Mouse (Mus musculus): Measurements from ENCODE around the gene Clip2.
"Not testable (repeated sequence)": the region's sequence is repeated elsewhere in the genome, so short reads cannot be mapped to it uniquely, and the experiment has no call there.

Gene Clip2

DNA sequence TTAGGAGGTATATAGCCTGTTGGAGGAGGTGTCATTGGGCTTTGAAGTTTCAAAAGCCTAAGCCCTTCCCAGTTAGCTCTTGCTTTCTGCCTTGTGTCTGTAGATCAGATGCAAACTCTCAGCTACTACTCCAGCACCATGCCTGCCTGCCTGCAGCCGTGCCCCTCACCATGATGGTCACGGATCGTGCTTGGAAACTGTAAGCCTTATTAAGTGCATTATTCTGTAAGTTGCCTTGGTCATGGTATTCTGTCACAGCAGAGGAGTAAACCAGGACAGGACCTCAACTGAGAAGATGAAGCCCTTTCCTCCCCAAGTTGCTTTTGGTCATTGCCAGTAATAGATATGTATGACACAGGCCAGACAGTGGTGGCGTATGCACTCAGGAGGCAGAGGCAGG is 63.6 kb downstream of the Clip2 start:
- DNase-seq (ENCODE audit: low spot score) = no peak

DNA sequence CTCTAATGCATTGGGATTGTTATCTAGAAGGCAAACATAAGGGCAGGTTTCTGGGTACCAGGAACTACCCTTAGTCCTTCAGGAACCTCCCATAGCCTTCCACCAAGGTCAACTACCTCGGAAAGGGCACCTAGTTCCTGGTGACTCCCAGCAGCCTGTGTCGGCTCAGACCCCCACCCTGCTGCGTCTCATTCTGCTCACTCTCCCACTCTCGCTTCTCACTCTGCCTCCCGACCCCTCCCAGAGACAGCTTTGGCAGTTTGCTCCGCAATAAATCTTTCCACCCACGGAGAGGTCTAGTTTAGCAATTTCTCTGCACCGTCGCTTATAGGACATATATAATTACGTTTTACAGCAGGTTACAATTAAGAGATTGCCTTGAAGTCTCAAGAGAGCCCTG is 64.2 kb downstream of the Clip2 start:
- DNase-seq (ENCODE audit: low spot score) = no peak

DNA sequence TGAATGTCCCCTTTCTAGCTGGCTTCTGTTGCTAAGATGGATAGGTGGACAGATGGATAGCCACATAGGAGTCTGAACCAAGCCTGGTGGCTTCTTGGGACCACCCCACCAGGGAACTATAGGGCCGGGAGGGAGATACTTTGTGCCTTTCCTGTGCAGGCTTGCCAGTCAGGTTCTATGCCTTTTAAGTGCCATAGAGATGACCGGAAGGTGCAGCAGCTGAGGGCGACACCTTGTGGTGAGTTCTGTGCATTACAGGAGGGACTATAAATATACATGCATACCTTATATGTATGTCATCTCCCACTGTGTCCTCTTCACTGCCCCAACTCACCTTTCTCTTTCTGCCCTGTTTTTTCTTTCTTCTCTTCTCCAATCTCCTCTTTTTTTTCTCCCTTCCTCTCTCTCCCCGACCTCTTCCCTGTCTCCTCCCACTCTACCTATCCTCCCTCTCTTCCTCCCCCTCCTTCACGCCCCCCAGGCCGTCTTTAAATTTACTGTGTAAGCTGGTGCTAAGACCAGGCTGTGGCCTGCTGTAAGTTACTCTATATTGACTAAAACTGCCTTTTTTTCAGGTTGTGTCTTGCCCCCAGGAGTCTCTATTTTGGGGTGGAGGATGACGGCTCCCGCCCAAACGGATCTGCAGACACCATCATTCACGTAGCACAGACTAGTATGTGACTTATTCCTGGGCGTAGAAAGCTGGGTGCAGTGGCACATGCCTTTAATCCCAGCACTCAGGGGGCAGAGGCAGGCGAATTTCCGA is 66.2 kb downstream of the Clip2 start:
- peak; percentile 75 for DNase-seq (ENCODE audit: low spot score)

DNA sequence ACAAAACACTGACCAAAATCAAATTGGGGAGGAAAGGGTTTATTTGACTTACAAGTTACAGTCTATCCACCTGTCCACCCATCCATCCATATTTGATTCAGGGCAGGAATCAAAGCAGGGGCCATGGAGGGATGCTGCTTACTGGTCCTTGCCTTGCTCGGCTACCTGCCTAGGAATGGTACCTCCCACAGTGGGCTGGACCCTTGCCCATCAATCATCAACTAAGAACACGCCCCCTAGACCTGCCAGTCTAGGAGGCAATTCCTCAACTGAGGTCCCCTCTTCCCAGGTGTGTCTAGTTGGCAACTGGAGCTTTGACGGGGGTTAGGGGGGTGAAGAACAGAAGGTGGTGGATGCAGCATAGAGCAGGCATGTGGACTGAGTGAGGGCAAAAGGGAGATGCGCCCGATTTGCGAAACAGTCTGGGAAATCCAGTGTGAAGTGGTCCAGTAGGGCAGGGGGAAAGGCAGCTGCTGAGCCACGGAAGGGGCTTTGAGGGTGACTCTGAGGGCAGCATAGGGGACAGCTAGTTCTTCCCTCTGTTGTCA is 67.0 kb downstream of the Clip2 start:
- DNase-seq (ENCODE audit: low spot score) = no peak

DNA sequence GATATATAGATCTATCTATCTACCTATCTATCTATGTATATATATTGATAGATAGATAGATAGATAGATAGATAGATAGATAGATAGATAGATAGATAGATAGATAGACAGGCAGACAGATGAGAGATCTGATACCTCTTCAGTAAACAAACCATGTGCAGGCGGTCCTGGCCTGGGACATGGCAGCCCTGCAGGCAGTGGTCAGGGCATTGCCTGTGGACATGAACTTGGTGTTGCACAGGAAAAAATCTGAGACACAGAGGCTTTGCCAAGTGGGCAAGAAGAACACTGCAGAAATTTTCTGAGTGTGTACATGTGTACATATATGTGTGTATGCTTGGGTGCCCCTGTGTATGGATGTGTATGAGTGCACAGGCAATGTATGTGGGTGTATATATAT is 68.9 kb downstream of the Clip2 start:
- no peak for DNase-seq (ENCODE audit: low spot score)

DNA sequence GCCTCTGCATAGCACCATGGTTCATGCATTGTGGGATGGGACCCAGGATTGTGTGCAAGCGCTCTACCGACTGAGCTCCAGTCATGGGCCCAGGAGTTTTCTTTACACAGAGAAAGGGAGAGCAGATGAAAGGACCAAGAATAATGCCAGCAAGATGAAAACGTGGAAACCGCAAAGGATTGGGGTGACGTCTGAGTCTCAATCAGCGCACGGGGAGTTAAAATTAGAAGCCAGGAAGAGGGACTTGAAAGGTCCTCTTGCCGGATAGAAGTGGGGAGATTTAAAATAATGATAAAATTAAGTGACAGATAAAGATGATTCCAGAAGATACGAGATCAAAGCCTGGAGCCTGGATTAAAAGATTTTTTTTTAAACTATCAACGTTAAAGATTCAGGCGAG is 69.9 kb downstream of the Clip2 start:
- DNase-seq (ENCODE audit: low spot score) = no peak

DNA sequence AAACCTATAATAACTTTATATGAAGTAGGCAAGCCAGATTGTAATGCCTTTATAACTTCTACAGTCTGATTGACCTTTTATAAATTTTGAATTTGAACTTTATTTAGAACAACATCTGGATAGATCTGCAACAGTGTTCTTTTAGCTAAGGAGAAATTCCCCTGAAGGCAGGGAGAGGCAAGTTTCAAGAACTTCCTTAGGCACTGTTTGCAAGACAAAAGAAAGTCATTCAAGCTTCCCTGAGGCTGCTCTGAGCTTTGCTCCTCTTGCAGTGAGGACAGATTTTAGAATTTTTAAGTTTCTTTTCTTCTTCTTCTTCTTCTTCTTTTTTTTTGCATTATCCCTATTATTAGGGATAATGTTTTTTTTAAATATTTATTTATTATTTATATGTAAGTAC is 73.3 kb downstream of the Clip2 start:
- DNase-seq (ENCODE audit: low spot score) = not testable (repeated sequence)

DNA sequence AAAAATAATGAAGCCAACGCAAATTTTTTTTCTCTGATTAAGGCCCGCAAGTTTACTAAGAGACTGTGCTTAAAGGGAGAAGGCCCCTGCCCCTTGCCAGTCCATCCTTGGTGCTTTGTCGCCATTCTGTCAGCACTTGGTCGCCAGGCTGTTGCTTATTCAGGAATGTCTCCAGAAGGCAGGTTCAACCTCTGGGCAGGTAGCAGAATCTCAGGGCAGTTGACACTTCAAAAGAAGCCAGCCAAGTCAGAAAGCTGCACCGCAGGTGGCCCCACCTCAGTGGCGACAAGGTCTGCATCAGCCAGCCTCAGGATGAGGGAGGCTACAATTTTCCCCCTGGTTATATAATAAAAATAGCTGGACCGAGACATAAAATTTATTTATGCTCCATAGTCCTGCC is 76.5 kb downstream of the Clip2 start:
- not testable (repeated sequence) for DNase-seq (ENCODE audit: low spot score)

DNA sequence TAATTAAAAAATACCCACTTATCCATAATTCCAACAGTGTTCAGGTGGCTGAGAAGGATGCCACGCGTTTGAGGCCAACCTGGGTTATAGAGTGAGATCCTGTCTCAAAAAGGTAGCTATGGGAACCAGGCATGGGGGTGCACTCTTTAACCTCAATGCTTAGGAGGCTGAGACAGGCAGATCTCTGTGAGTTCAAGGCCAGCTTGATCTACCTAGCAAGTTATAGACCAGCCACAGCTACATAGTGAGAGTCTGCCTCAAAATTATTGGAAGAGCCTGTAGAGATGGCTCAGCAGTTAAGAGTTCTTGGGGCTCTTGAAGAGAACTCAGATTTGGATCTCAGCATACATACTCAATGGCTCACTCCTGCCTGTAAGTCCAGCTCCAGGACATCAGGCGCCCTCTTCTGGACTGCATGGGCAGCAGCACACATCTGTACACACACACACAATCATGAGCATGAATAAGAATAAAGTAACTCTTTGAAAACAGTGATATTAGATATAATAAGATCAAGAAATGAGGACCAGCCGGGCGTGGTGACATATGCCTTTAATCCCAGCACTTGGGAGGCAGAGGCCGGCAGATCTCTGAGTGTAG is 77.1 kb downstream of the Clip2 start:
- DNase-seq (ENCODE audit: low spot score) = no peak

DNA sequence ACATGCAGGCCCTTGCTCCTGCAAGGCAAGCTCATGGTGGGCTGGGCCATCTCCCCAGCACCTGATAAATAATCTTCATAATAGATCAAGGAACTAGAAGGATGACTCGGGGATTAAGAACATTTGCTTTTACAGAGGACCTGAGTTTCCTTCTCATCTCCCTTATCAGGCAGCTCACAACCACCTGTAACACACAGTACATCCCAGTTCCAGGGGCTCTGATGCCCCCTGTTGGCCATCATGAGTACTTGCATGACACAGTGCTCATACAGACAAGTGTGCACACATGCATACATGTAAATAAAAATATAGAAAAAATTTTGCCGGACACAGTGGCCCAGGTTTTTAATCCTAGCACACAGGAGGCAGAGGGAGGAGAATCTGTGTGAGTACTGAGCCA is 78.3 kb downstream of the Clip2 start:
- no peak for DNase-seq (ENCODE audit: low spot score)

DNA sequence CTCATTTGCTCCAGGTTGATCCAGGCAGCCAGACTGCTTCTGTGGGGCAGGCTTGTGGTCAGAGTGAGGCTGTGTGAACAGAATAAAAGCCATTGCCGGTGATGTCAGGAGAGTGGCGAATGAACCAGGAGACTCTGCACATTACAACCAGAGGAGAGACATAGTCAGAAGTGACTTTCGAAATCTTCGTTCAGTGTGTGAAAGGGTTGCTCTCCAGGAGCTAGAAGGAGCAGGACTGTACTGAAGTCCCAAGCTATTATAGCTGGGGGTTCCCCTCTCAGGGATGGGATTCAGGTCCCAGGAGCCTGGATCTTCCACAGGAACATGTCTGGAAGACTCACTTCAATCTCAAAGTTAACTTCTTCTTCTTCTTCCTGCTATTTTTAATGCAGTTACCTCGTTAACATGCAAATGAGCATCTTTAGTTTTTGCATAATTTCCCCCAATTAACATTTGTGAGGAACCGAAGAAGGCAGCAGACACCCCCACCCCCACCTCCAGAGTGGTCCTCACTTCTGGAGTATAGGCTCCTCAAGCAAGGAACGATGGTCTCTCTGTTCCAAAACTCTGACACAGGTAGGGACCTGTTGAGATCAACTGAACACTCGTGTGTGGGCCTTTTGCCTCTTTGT is 81.6 kb downstream of the Clip2 start:
- no peak for DNase-seq (ENCODE audit: low spot score)

DNA sequence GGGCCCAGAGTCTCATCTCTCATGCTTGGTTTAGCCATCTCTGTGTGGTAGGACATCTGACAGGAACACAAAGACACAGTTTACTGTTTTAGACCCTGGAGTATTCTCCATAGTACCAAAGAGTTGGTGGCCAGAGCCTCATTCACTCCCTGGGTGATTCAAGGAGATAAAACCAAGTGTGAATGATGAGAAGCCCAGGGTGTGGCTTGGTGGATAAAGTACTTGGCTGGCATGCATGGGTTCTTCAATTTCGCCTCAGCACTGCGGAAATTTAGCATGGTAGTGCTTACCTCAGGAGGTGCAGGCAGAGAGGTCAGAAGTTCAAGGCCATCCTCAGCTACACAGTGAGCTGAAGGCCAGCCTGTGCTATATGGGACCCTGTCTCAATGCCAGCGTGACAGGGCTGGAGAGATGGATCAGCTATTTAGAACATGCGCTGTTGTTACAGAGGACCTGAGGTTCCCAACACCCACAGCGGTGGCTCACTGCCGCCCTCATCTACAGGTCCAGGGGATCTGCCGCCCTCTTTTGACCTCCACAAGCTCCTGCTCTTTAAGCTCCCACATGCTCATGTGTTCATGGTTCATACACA is 82.6 kb downstream of the Clip2 start:
- DNase-seq (ENCODE audit: low spot score) = no peak

DNA sequence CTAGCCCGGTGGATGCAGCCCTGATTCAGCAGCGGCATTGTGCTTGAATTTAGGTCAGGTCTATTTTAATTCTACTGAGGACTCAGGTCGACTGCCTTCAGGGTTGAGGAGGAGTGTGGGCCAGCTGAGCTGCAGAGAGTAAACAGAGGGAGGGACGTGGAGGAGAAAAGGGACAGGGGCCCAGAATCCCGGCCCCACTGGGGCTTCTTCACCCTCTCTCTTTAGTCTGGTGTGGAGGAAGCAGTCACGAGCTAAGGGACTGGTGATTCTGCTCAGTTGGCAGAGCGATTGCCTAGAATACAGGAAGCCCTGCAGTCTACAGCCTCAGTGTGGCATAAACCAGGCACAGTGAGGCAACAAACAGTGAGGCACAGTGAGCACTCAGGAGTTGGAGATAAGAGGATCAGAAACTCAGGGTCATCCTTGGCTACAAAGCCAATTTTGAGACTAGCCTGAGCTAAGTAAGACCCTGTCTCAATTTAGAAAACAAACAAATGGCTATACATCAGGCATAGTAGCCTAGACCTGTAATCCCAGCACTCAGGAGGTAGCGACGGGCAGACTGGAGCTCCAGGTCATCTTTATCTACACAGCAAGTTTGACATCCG is 84.0 kb downstream of the Clip2 start:
- no peak for DNase-seq (ENCODE audit: low spot score)

DNA sequence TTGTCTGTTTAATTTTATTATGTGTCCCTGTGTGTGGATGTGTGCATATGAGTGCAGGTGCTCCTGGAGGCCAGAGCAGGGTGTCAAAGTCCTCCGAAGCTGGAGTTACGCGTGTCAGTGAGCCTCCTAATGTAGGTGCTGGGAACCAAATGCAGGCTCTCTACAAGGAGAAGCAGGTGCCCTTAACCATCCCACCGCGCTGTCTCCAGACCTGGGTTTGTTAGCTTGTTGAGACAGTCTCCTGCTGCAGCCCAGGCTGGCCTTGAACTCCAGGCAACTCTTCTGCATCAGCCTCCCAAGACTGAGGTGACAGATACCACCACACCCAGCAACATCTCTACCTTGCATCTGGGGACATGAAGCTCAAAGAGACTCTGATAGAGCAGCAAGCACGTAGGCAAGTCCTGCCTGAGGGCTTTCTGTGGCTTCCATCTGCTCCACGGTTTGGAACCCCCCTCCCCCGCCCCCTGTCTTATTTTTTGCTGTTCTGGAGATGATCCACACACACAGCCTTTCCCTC is 85.1 kb downstream of the Clip2 start:
- DNase-seq (ENCODE audit: low spot score) = peak; percentile 69

DNA sequence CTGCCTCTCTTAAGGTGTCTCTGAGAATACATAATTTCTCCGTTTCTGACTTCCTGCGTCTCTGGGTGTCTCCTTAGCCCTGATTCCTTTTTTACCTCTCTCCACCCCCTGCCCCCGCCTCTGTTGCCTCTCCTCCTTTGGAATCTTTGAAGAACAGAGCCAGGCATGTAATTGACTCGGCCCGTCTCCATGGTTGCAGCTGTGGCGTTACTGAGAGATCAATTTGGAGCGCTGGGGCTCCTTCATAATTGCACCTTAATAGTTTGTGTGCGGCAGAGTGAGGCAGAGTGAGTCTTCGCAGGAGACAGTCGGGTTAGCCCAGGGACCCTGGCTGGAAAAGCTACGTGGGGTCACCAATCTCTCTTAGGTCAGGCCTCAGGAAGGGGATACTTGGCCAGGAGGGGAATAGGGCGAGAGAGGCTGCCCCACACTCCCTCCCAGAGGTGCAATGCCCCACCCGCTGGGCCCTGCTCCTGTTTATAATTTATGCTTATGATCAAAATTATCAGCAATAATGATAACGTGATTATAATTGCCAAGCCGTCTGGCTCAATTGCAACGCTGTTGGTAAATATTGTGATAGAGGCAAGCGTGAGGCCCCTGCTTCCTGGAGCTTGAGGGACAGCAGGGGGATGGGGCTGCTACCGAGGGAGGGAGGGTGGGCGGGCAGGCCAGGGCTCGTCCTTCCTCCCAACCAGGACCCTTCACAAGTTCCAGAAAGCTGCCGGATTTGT is 85.8 kb downstream of the Clip2 start:
- no peak for DNase-seq (ENCODE audit: low spot score)

DNA sequence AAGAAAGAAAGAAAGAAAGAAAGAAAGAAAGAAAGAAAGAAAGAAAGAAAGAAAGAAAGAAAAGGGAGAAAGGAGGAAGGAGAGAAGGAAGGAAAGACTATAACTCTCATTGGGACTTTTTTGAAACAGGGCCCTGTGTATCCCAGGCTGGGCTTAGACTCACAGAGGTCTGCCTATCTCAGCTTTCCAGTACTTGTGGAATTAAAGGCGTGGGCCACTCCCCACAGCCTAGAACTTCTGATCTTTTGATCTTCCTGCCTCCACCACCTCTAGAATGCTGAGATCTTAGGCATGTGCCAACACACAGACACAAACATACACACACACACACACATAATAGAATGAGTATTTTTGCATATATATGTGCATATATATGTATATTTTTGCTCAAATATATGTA is 87.0 kb downstream of the Clip2 start:
- DNase-seq (ENCODE audit: low spot score) = no peak

DNA sequence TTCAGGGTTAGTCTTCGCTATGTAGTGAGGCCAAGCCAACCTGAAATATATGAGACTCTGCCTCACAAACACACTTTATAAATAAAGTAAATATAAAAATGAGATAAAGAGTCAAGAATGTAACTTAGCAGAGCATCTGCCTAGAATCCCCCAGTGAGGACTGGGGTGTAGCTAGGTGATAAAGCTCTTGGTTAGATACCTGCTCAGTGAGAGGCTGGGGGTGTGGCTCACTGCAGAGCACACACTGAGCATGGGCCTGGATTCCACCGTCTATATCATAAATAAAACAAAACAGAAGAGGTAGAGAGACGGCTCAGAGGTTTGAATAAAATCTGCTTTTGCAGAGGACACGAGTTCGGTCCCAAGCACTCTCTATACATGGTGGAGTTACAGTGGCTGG is 88.0 kb downstream of the Clip2 start:
- DNase-seq (ENCODE audit: low spot score) = no peak

DNA sequence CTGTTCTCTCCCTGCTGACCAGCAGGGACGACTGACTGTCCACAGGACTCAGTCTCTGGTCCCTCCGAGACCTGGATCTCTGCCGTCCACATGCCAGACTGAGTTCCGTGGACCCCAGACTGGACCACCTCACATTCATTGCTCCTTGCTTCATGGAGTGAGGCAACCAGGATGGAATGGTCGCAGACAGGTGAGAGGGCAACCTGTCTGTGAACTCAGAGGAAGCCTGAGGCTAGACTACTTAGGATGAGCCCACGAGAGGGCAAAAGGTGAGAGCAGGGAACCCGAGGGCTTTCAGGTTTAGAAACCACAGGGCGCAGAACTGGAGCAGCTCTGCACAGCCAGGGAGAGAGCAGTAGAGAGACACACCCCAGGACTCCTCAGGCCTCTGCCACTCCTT is 89.5 kb downstream of the Clip2 start:
- no peak for DNase-seq (ENCODE audit: low spot score)

DNA sequence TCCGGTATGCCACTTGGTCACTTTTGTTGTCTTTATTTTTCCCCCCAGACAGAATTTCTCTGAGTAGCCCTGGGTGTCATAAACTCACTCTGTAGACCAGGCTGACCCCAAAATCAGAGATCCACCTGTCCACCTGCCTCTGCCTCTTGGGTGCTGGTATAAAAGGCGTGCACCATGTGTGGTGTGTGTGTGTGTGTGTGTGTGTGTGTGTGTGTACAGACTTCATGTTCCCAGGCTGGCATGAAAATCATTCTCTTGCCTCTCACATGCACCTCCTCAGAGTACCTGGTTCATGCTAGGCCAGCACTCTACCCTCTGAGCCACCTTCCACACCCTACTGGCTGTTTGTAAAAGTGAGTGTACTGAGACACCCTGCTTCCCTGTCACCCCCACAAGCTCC is 89.9 kb downstream of the Clip2 start:
- no peak for DNase-seq (ENCODE audit: low spot score)

DNA sequence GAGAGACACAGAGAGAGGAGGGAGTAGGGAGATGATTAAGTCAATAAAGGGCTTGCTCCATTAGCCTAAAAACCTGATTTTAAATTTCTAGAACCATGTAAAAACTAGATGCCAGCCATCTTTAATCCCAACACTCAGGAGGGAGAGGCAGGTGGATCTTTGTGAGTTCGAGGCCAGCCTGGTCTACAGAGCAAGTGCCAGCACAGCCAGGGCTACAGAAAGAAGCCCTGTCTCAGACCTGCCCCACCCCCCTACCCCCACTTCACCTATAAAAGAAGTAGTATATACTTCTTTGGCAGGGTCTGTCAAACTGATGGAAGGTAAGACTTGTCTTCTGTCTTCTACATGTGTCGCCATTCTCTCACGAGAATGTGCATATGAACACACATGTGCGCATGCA is 91.7 kb downstream of the Clip2 start:
- no peak for DNase-seq (ENCODE audit: low spot score)

DNA sequence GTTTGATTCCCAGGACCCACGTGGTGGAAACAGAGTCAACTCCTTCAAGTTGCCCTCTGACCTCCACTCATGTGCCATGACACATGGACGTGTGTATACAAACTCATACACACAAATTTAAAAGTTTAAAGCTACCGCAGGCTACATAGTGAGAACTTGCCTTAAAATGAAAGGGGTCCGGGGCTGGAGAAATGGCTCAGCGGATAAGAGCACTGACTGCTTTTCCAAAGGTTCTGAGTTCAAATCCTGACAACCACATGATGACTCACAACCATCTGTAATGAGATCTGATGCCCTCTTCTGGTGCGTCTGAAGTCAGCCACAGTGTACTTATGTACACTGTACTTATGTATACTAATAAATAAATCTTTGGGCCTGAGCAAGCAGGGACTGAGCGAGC is 93.1 kb downstream of the Clip2 start:
- no peak for DNase-seq (ENCODE audit: low spot score)

DNA sequence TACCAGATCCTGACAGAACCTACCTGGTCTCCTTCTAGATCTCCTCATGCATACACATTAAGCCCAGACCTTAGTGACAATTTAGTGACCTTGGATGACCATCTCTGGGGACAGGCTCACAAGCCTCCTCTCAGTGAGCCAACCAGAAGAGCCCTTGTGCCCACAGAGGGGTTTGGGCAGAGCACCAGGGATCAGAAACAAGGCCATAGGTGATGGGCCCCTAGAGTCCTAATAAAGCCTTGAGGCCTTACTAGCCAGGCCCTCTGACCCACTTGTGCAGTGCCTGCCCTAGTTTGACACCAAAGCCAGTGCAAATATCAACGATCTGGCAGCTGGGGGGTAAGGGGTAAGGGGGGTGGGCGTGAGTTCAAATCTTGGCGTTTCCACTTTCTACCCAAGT is 93.8 kb downstream of the Clip2 start:
- no peak for DNase-seq (ENCODE audit: low spot score)

Data from c-Kit-positive CD71-positive TER-119-positive erythroid progenitor cells, embryonic 14.5 days (primary cell).